Mouse (Mus musculus) bone marrow macrophage, adult 2 months (primary cell): ENCODE measurements around the gene Cldnd2. TPM values are rescaled to one million over a fixed set of nuclear protein-coding genes. Genes with fewer than 3 reads are reported as not detected.

ENCODE experiments used
- H3K27ac ChIP-seq: 2 replicates; pipeline ENCODE4 v1.5.1; 2012; ENCODE audit warnings: low read depth, low read length; ENCODE audit not compliant: insufficient read depth
- H3K4me1 ChIP-seq: 2 replicates; pipeline ENCODE4 v1.6.1; 2012; ENCODE audit warnings: low read length; ENCODE audit not compliant: control insufficient read depth, insufficient read depth
- H3K4me3 ChIP-seq: 2 replicates; pipeline ENCODE4 v1.5.1; 2012; ENCODE audit warnings: mild to moderate bottlenecking, low read length, moderate library complexity; ENCODE audit not compliant: insufficient read depth
- CTCF ChIP-seq: IDR thresholded peaks from 2 replicates; pipeline ENCODE4 v1.5.1; 2012; ENCODE audit warnings: low read depth, mild to moderate bottlenecking, low read length, moderate library complexity
- POLR2A ChIP-seq: IDR thresholded peaks from 2 replicates; pipeline ENCODE4 v1.6.1; 2012; ENCODE audit warnings: mild to moderate bottlenecking, low read depth, low read length, borderline replicate concordance
- polyA plus RNA-seq: library from polyadenylated mRNA; stranded (reverse); fragments of >200 nt; gene quantifications from 2 replicates; pipeline ENCODE4 v1.2.4, GENCODE M21; 2012; ENCODE audit not compliant: missing spikeins, insufficient read depth, insufficient read length

The Cldnd2 gene
- polyA plus RNA-seq, 1 experiment: not detected

- Histone ChIP-seq H3K4me3 (peak within 1 kb of the TSS; percentile 85), H3K4me1 (peaks cover 33% of the 10 kb centered on the region), H3K27ac (peak within 1 kb of the TSS; percentile 84)
- no peak for TF ChIP-seq CTCF
- TF ChIP-seq POLR2A: no peak
These were observed 3.3 kb downstream of the Cldnd2 start, which contains the start of the genes Etfb and Gm45233 for GRCm38 (mm10) chr7:43443917-43444293. Gene Etfb, plus strand, starts transcription at chr7:43444083. Gene Gm45233, plus strand, starts transcription at chr7:43444128.

- Histone ChIP-seq H3K4me1 (peaks cover 25% of the 10 kb centered on the region), H3K4me3 (no peak overlapping the region), H3K27ac (no peak overlapping the region)
- TF ChIP-seq POLR2A: no peak
- TF ChIP-seq CTCF: no peak
These were observed 7.2 kb downstream of the Cldnd2 start for GRCm38 (mm10) chr7:43447801-43448200.

GRCm38 (mm10) chr7:43448246-43448645 lies 7.7 kb downstream of the Cldnd2 start:
- TF ChIP-seq CTCF: no peak
- TF ChIP-seq POLR2A: no peak
- Histone ChIP-seq H3K4me3 (no peak overlapping the region), H3K27ac (no peak overlapping the region), H3K4me1 (peaks cover 22% of the 10 kb centered on the region)

- no peak for TF ChIP-seq CTCF
- TF ChIP-seq POLR2A: no peak
- H3K4me1 ChIP-seq: peaks cover 18% of the 10 kb centered on the region
- H3K27ac ChIP-seq: no peak overlapping the region
- H3K4me3 ChIP-seq: no peak overlapping the region
These were observed 9.2 kb downstream of the Cldnd2 start for GRCm38 (mm10) chr7:43449811-43450210.

GRCm38 (mm10) chr7:43451726-43452125 lies 11.1 kb downstream of the Cldnd2 start:
- Histone ChIP-seq H3K4me3 (no peak overlapping the region), H3K27ac (no peak overlapping the region), H3K4me1 (peaks cover 5% of the 10 kb centered on the region)
- no peak for TF ChIP-seq CTCF
- TF ChIP-seq POLR2A: no peak

GRCm38 (mm10) chr7:43452609-43453008 lies 12.0 kb downstream of the Cldnd2 start:
- no peak overlapping the region for H3K27ac ChIP-seq
- peaks cover 2% of the 10 kb centered on the region; the same call in 1 of the 2 replicates for H3K4me1 ChIP-seq
- H3K4me3 ChIP-seq: no peak overlapping the region
- TF ChIP-seq CTCF (no peak), POLR2A (no peak)

- no peak for TF ChIP-seq CTCF
- no peak for TF ChIP-seq POLR2A
These were observed 13.2 kb downstream of the Cldnd2 start for GRCm38 (mm10) chr7:43453599-43454355.

GRCm38 (mm10) chr7:43454371-43454770 lies 13.8 kb downstream of the Cldnd2 start:
- H3K4me1 ChIP-seq: no peaks in the 10 kb centered on the region
- no peak overlapping the region for H3K27ac ChIP-seq
- H3K4me3 ChIP-seq: no peak overlapping the region
- no peak for TF ChIP-seq CTCF
- no peak for TF ChIP-seq POLR2A

More at GRCm38 (mm10) chr7:43453599-43454355, 13.2 kb downstream of the Cldnd2 start:
- H3K4me1 ChIP-seq: no peaks in the 10 kb centered on the region
- H3K4me3 ChIP-seq: no peak overlapping the region
- no peak overlapping the region for H3K27ac ChIP-seq

- H3K4me1 ChIP-seq: no peaks in the 10 kb centered on the region
- H3K27ac ChIP-seq: no peak within 1 kb of the TSS
- TF ChIP-seq CTCF (no peak), POLR2A (no peak)
- no peak within 1 kb of the TSS for H3K4me3 ChIP-seq
These were observed 22.3 kb downstream of the Cldnd2 start, which contains the start of gene Vsig10l for GRCm38 (mm10) chr7:43462851-43463250. Gene Vsig10l, plus strand, starts transcription at chr7:43463151.

- Histone ChIP-seq H3K4me1 (no peaks in the 10 kb centered on the region), H3K27ac (no peak overlapping the region), H3K4me3 (no peak overlapping the region)
- TF ChIP-seq POLR2A (no peak), CTCF (no peak)
These were observed 23.4 kb downstream of the Cldnd2 start for GRCm38 (mm10) chr7:43463976-43464375.
